Mouse (Mus musculus): ENCODE results near the gene Eml1. TPM values are rescaled to one million over a fixed set of nuclear protein-coding genes. Genes with fewer than 3 reads are reported as not detected.
"Not testable (repeated sequence)": the region's sequence is repeated elsewhere in the genome, so short reads cannot be mapped to it uniquely, and the experiment has no call there.

The Eml1 gene
- polyA plus RNA-seq, 1 experiment: 0.02 TPM

DNA sequence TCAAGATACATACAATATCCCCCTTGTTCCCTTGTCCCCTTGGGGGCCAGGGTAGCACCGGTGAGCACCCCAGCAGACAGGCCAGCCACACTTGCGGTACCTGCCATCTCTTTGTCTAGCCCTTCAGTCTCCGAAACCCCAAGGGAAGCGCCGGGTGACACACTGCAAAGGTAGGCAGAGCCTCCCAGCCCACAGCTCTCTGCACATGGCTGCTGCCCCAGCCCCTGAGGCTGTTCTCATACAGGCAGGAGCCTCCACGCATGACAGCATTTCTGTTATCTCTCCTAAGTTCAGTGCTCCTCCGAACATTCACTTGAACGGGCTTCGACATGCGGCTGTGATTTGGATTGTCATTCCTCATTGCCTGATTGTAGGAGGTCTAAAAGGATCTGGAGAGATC, 132.3 kb downstream of the Eml1 start:
- H3K36me3 ChIP-seq (ENCODE audit: control insufficient read depth): no peaks in the 10 kb centered on the region
- H3K4me1 ChIP-seq (ENCODE audit: control insufficient read depth): peaks cover 7% of the 10 kb centered on the region

DNA sequence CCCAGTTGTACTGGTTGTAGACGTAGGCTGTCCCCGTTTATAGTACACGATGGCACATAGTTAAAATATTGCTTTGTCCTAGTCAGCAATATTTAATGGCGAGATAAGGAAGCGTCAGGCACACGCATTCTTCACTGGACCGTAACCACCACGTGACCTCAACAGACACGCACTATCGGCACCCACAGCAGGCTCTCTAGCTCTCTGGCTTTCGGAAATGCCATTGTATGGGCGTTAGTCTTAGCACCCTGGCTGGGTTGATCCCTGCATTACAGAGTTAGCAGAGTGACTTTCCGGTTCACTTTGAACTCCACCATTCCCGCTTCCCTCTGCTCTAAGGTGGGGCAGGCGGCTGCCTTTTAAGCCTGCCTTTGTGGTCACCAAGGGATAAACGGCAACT, 132.8 kb downstream of the Eml1 start:
- H3K36me3 ChIP-seq (ENCODE audit: control insufficient read depth): no peaks in the 10 kb centered on the region
- no peak for TF ChIP-seq TAL1 (IDR thresholded peaks at IDR 0.05; ENCODE audit: low read length)
- no peaks in the 10 kb centered on the region for H3K9me3 ChIP-seq (ENCODE audit: control insufficient read depth, low read length)
- peaks cover 7% of the 10 kb centered on the region for H3K4me1 ChIP-seq (ENCODE audit: control insufficient read depth)
- peaks cover 2% of the 10 kb centered on the region; the same call in 1 of the 2 replicates for H3K27me3 ChIP-seq (ENCODE audit: control insufficient read depth)
- no peak overlapping the region for H3K4me3 ChIP-seq (replicated peaks)

More for the DNA sequence above, 132.3 kb downstream of the Eml1 start:
- H3K9me3 ChIP-seq (ENCODE audit: control insufficient read depth, low read length): no peaks in the 10 kb centered on the region
- no peak for TF ChIP-seq GATA1 (IDR thresholded peaks at IDR 0.05; ENCODE audit: low read length)
- no peak overlapping the region for H3K4me3 ChIP-seq (replicated peaks)
- H3K27me3 ChIP-seq (ENCODE audit: control insufficient read depth): peaks cover 2% of the 10 kb centered on the region; the same call in 1 of the 2 replicates

DNA sequence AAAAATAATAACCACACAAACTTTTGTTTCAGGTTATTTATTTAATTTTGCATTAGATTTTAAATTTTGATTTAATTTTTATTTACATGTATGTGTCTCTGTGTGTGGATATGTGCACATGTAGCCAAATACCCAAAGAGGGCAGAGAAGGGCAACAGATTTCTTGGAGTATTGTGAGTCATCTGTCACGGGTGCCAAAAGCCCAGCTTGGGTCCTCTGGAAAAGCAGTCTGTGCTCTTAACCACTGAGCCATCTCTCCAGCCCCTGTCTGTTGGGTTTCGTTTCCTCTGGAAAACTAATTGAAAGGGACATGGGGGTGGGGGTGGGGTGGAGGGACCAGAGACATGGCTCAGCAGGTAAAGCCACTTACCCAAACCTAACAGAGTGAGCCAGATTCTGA, 135.1 kb downstream of the Eml1 start:
- H3K9me3 ChIP-seq (ENCODE audit: control insufficient read depth, low read length): no peaks in the 10 kb centered on the region
- TF ChIP-seq TAL1 (IDR thresholded peaks at IDR 0.05; ENCODE audit: low read length) (no peak), GATA1 (IDR thresholded peaks at IDR 0.05; ENCODE audit: low read length) (no peak)
- H3K4me3 ChIP-seq (replicated peaks): no peak overlapping the region

DNA sequence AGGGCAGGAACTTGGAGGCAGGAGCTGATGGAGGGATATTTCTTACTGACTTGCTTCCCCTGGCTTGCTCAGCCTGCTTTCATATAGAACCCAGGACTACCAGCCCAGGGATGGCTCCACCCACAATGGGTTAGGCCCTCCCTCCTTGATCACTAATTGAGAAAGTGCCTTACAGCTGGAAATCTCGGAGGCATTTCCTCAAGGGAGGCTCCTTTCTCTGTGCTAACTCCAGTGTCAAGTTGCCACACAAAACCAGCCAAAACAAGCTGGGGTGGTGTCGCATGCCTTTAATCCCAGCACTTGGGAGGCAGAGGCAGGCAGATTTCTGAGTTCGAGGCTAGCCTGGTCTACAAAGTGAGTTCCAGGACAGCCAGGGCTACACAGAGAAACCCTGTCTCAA, 136.3 kb downstream of the Eml1 start:
- not testable (repeated sequence) for H3K36me3 ChIP-seq (ENCODE audit: control insufficient read depth); H3K4me3 ChIP-seq (replicated peaks); H3K9me3 ChIP-seq (ENCODE audit: control insufficient read depth, low read length); H3K27me3 ChIP-seq (ENCODE audit: control insufficient read depth); H3K4me1 ChIP-seq (ENCODE audit: control insufficient read depth)

More for the DNA sequence above, 135.1 kb downstream of the Eml1 start:
- no peaks in the 10 kb centered on the region for H3K36me3 ChIP-seq (ENCODE audit: control insufficient read depth)
- peaks cover 2% of the 10 kb centered on the region; the same call in 1 of the 2 replicates for H3K27me3 ChIP-seq (ENCODE audit: control insufficient read depth)
- peaks cover 7% of the 10 kb centered on the region for H3K4me1 ChIP-seq (ENCODE audit: control insufficient read depth)

DNA sequence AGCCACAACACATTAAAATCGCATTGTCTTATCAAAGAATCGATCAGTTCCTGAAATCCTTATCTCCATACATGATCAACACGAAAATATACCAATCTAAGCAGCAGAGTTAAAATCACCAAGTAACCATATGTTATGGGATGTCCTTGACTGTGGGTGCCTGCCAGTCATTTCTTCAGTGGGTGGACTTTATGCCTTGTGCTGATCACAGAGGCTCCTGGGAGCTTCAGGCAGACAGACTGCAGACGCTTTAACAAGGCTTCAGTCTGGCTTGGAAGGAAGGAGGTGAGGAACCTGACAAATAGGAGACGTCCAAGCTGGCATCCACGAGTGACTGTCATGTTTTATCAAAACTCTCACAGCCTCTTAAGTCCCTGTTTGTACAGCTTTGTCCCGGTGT, 139.8 kb downstream of the Eml1 start:
- H3K4me1 ChIP-seq (ENCODE audit: control insufficient read depth): no peaks in the 10 kb centered on the region
- no peak for TF ChIP-seq GATA1 (IDR thresholded peaks at IDR 0.05; ENCODE audit: low read length)
- no peak for TF ChIP-seq TAL1 (IDR thresholded peaks at IDR 0.05; ENCODE audit: low read length)

DNA sequence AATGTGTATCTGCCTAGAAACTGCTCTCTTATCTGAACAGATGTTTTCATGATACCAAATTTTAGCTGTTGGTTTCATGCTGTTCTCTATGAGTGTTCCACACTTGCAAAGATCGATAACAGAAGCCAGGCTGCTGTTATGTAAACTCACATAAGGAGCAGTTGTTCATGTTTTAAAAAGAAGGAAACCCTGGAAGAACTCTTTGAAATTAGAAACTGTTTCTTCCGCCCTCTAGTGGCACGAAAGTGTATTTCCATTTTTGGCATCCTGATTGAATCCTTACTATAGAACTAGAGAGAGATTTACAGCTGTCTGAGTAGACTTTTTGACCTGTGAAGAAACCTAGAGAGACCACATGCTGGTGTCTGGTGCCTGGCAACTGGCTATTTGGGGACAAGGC, 140.3 kb downstream of the Eml1 start:
- Histone ChIP-seq H3K36me3 (ENCODE audit: control insufficient read depth) (no peaks in the 10 kb centered on the region), H3K9me3 (ENCODE audit: control insufficient read depth, low read length) (no peaks in the 10 kb centered on the region), H3K4me1 (ENCODE audit: control insufficient read depth) (no peaks in the 10 kb centered on the region), H3K4me3 (replicated peaks) (no peak overlapping the region), H3K27me3 (ENCODE audit: control insufficient read depth) (no peaks in the 10 kb centered on the region)
- TF ChIP-seq GATA1 (IDR thresholded peaks at IDR 0.05; ENCODE audit: low read length) (no peak), TAL1 (IDR thresholded peaks at IDR 0.05; ENCODE audit: low read length) (no peak)

More for the DNA sequence above, 139.8 kb downstream of the Eml1 start:
- no peaks in the 10 kb centered on the region for H3K27me3 ChIP-seq (ENCODE audit: control insufficient read depth)
- H3K4me3 ChIP-seq (replicated peaks): no peak overlapping the region
- H3K36me3 ChIP-seq (ENCODE audit: control insufficient read depth): no peaks in the 10 kb centered on the region
- H3K9me3 ChIP-seq (ENCODE audit: control insufficient read depth, low read length): no peaks in the 10 kb centered on the region

DNA sequence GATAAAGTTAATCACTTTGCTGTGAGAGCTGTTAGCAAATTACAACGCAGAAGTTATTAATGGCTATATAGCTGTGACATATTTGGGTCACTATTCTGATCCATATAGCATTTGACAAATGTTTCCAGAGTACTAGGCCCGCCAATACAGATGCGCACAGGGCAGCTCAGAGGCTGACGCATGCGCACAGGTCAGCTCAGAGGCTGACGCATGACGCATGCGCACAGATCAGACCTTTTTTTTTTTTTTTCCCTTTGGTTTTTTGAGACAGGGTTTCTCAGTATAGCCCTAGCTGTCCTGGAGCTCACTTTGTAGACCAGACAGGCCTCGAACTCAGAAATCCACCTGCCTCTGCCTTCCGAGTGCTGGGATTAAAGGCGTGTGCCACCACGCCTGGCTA, 144.7 kb downstream of the Eml1 start:
- no peaks in the 10 kb centered on the region for H3K9me3 ChIP-seq (ENCODE audit: control insufficient read depth, low read length)
- TF ChIP-seq TAL1 (IDR thresholded peaks at IDR 0.05; ENCODE audit: low read length) (no peak), GATA1 (IDR thresholded peaks at IDR 0.05; ENCODE audit: low read length) (no peak)
- H3K27me3 ChIP-seq (ENCODE audit: control insufficient read depth): no peaks in the 10 kb centered on the region
- no peaks in the 10 kb centered on the region for H3K4me1 ChIP-seq (ENCODE audit: control insufficient read depth)
- H3K4me3 ChIP-seq (replicated peaks): no peak overlapping the region
- no peaks in the 10 kb centered on the region for H3K36me3 ChIP-seq (ENCODE audit: control insufficient read depth)

DNA sequence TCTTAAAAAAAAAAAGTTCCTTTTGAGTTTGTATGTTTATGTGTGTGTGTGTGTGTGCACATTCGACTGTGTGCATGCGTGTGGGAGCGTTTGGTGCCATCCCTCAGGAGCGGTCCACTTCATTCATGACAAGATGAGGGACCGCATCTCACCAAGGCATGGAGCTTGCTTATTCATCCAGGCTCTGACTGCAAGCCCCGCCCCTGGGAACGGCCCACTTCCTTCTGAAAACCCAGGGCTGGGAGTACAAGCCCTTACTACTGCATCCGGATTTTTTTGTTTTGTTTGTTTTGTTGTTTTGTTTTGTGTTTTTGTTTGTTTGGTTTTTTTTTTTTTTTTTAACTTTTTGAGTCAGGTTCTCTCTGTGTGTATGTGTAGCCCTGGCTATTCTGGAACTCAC, 148.6 kb downstream of the Eml1 start:
- no peaks in the 10 kb centered on the region for H3K36me3 ChIP-seq (ENCODE audit: control insufficient read depth)
- H3K4me1 ChIP-seq (ENCODE audit: control insufficient read depth): no peaks in the 10 kb centered on the region
- no peak overlapping the region for H3K4me3 ChIP-seq (replicated peaks)
- H3K9me3 ChIP-seq (ENCODE audit: control insufficient read depth, low read length): no peaks in the 10 kb centered on the region
- TF ChIP-seq GATA1 (IDR thresholded peaks at IDR 0.05; ENCODE audit: low read length) (no peak), TAL1 (IDR thresholded peaks at IDR 0.05; ENCODE audit: low read length) (no peak)
- no peaks in the 10 kb centered on the region for H3K27me3 ChIP-seq (ENCODE audit: control insufficient read depth)

DNA sequence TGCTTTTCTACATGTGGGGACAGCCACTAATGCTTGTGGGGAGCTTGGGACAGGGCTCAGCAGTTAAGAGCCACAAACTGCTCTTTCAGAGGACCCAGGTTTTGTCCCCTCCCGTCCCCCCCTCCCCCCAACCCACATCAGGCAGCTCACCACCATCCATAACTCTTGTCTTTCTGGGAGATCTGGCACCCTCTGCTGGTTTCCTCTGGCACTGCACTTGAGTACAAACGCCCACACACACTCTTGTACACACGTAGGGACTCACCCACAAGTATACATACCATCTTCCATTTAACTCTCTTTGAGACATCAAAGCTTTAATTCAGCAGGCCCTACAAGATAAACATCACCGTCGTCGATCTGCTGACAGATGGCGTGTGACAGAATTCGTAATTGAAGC, 158.5 kb downstream of the Eml1 start:
- H3K36me3 ChIP-seq (ENCODE audit: control insufficient read depth): no peaks in the 10 kb centered on the region
- no peaks in the 10 kb centered on the region for H3K27me3 ChIP-seq (ENCODE audit: control insufficient read depth)
- H3K4me3 ChIP-seq (replicated peaks): no peak overlapping the region
- no peaks in the 10 kb centered on the region for H3K4me1 ChIP-seq (ENCODE audit: control insufficient read depth)
- TF ChIP-seq TAL1 (IDR thresholded peaks at IDR 0.05; ENCODE audit: low read length) (no peak), GATA1 (IDR thresholded peaks at IDR 0.05; ENCODE audit: low read length) (no peak)
- H3K9me3 ChIP-seq (ENCODE audit: control insufficient read depth, low read length): no peaks in the 10 kb centered on the region

DNA sequence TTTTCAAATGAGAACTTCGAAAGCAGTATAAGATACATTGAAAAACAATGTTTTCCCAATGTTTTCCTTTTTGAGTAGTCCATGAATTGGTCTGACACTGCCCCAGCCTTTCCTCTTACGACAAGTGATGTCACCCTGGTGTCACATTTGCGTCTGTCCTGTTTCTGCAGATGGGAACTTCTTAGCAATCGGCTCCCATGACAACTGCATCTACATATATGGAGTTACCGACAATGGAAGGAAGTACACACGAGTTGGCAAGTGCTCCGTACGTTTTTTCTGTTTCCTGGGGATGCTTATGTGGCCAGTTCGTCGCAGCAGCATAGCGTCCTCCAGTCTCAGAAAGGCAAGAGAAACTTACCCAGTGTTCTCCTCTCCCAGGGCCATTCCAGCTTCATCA, 163.7 kb downstream of the Eml1 start:
- no peaks in the 10 kb centered on the region for H3K9me3 ChIP-seq (ENCODE audit: control insufficient read depth, low read length)
- no peak overlapping the region for H3K4me3 ChIP-seq (replicated peaks)
- no peaks in the 10 kb centered on the region for H3K4me1 ChIP-seq (ENCODE audit: control insufficient read depth)
- no peaks in the 10 kb centered on the region for H3K36me3 ChIP-seq (ENCODE audit: control insufficient read depth)
- TF ChIP-seq GATA1 (IDR thresholded peaks at IDR 0.05; ENCODE audit: low read length): no peak
- no peaks in the 10 kb centered on the region for H3K27me3 ChIP-seq (ENCODE audit: control insufficient read depth)

Measured in erythroblast, embryonic 14.5 days (primary cell).